Mouse (Mus musculus) stomach, embryonic 15.5 days (tissue): Measurements from ENCODE around the gene Rnf168. TPM values are rescaled to one million over a fixed set of nuclear protein-coding genes. Genes with fewer than 3 reads are reported as not detected.

Experiments used
- microRNA counts: library from miRNA; unstranded; fragments of <30 nt; microRNA quantifications from one replicate; lab custom pipeline; 2016
- microRNA-seq: library from miRNA; unstranded; fragments of <30 nt; microRNA quantifications from one replicate; pipeline ENCODE4, GENCODE M21; 2016
- polyA plus RNA-seq: library from polyadenylated mRNA; unstranded; fragments of >200 nt; fragmentation: Nextera tagmentation; extraction: Ambion mirVana; gene quantifications from 2 replicates; pipeline ENCODE4 v1.2.1, GENCODE M21; 2015

Gene Rnf168
- polyA plus RNA-seq, 1 experiment from 2014 or later: 33.6 TPM

MicroRNAs within 50 kb of the gene (microRNA counts, 519-probe panel; counts per million panel counts)
- microRNA mmu-miR-1946a (lab: Ali Mortazavi, UCI): 2,224 counts per million, percentile 37 among the panel's probes with 10 or more counts

Small RNAs within 50 kb of the gene (microRNA-seq; reads per million reads assigned to microRNA genes)
- gene Mir1946a: not detected

Other genes with a start within 250 kb of the Rnf168 start
- 33.6 and 36.6 TPM in 2 replicates for gene Pak2, start 198.1 kb upstream of the Rnf168 start, polyA plus RNA-seq
- 89.0 and 91.8 TPM in 2 replicates for gene Pigx, start 177.7 kb upstream of the Rnf168 start, polyA plus RNA-seq
- 26.6 and 27.8 TPM in 2 replicates for gene Cep19, start 177.7 kb upstream of the Rnf168 start, polyA plus RNA-seq
- gene Nrros, start 111.9 kb upstream of the Rnf168 start, polyA plus RNA-seq: 16.3 and 19.5 TPM in 2 replicates
- 0.30 and 0.33 TPM in 2 replicates for gene Bex6, start 97.6 kb upstream of the Rnf168 start, polyA plus RNA-seq
- gene Fbxo45, start 30.3 kb upstream of the Rnf168 start, polyA plus RNA-seq: 12.2 and 14.1 TPM in 2 replicates
- 18.3 and 21.3 TPM in 2 replicates for gene Wdr53, start 30.2 kb upstream of the Rnf168 start, polyA plus RNA-seq
- 0.09 TPM in 1 of 2 replicates, not detected in the other for gene Smco1, start 6.0 kb upstream of the Rnf168 start, polyA plus RNA-seq
- 20.6 and 22.3 TPM in 2 replicates for gene Ubxn7, start 54.8 kb downstream of the Rnf168 start, polyA plus RNA-seq
- gene Tm4sf19, start 123.0 kb downstream of the Rnf168 start, polyA plus RNA-seq: not detected in 2 replicates
- gene Tctex1d2, start 142.2 kb downstream of the Rnf168 start, polyA plus RNA-seq: 27.4 and 27.5 TPM in 2 replicates
- 39.4 and 42.7 TPM in 2 replicates for gene Pcyt1a, start 153.5 kb downstream of the Rnf168 start, polyA plus RNA-seq
- 17.7 and 25.2 TPM in 2 replicates for gene Slc51a, start 210.4 kb downstream of the Rnf168 start, polyA plus RNA-seq
- 0.21 and 0.22 TPM in 2 replicates for gene Zdhhc19, start 218.8 kb downstream of the Rnf168 start, polyA plus RNA-seq